Mouse (Mus musculus) cerebellum, adult 11-12 months (tissue): ENCODE measurements around the gene Rplp1.

Experiments used
- DNase-seq: peaks from one replicate; pipeline ENCODE4 v3.0.0; 2022

Gene Rplp1

GRCm38 (mm10) chr9:61911300-61912128, 2.8 kb downstream of the Rplp1 start:
- DNase-seq = no peak

- no peak for DNase-seq
Observed at GRCm38 (mm10) chr9:61910526-61911256, 3.7 kb downstream of the Rplp1 start.

- DNase-seq = no peak
Observed at GRCm38 (mm10) chr9:61909633-61910032, 4.7 kb downstream of the Rplp1 start.

- no peak for DNase-seq
Observed at GRCm38 (mm10) chr9:61908832-61909407, 5.4 kb downstream of the Rplp1 start.

- no peak for DNase-seq
Observed at GRCm38 (mm10) chr9:61908341-61908740, 6.0 kb downstream of the Rplp1 start.

- no peak for DNase-seq
Observed at GRCm38 (mm10) chr9:61907621-61908295, 6.6 kb downstream of the Rplp1 start.

GRCm38 (mm10) chr9:61906912-61907311, 7.4 kb downstream of the Rplp1 start:
- no peak for DNase-seq

- no peak for DNase-seq
Observed at GRCm38 (mm10) chr9:61905576-61905975, 8.8 kb downstream of the Rplp1 start.

GRCm38 (mm10) chr9:61904201-61904600, 10.1 kb downstream of the Rplp1 start:
- no peak for DNase-seq

GRCm38 (mm10) chr9:61902445-61902844, 11.9 kb downstream of the Rplp1 start:
- DNase-seq = no peak

- DNase-seq = no peak
Observed at GRCm38 (mm10) chr9:61901574-61901973, 12.8 kb downstream of the Rplp1 start.

GRCm38 (mm10) chr9:61899804-61900203, 14.5 kb downstream of the Rplp1 start:
- DNase-seq = peak; percentile 65

- peak; percentile 50 for DNase-seq
Observed at GRCm38 (mm10) chr9:61898401-61898800, 15.9 kb downstream of the Rplp1 start.

GRCm38 (mm10) chr9:61895014-61895413, 19.3 kb downstream of the Rplp1 start:
- DNase-seq = no peak

- DNase-seq = peak; percentile 16
Observed at GRCm38 (mm10) chr9:61889855-61890254, 24.5 kb downstream of the Rplp1 start.

- DNase-seq = no peak
Observed at GRCm38 (mm10) chr9:61887661-61888379, 26.5 kb downstream of the Rplp1 start.

GRCm38 (mm10) chr9:61885964-61886363, 28.4 kb downstream of the Rplp1 start:
- no peak for DNase-seq

GRCm38 (mm10) chr9:61884936-61885335, 29.4 kb downstream of the Rplp1 start:
- no peak for DNase-seq

- no peak for DNase-seq
Observed at GRCm38 (mm10) chr9:61884375-61884774, 30.0 kb downstream of the Rplp1 start.

- no peak for DNase-seq
Observed at GRCm38 (mm10) chr9:61882179-61882578, 32.2 kb downstream of the Rplp1 start.

- DNase-seq = peak; percentile 19
Observed at GRCm38 (mm10) chr9:61878889-61879288, 35.5 kb downstream of the Rplp1 start.

- no peak for DNase-seq
Observed at GRCm38 (mm10) chr9:61877373-61878112, 36.8 kb downstream of the Rplp1 start.
